Mouse (Mus musculus): Measurements from ENCODE around the gene Agbl1. TPM values are rescaled to one million over a fixed set of nuclear protein-coding genes. Genes with fewer than 3 reads are reported as not detected.

The Agbl1 gene
- polyA plus RNA-seq (2014; fragmentation: Illumina TruSeq; extraction: RNeasy Lipid Tissue Mini Kit (QIAGEN cat#74804); ENCODE audit: insufficient read depth, low read depth, low replicate concordance) = not detected

GRCm38 (mm10) chr7:76229311-76229937, at the start of gene Agbl1:
Gene Agbl1, plus strand, starts transcription at chr7:76229887.

All from lung, adult 10 weeks (tissue).